Mouse (Mus musculus): ENCODE measurements at regions not wholly inside any gene's neighbourhood (a gene's known extent, or its start where the extent isn't known, plus 50 kb on each side); places are given as distances from the start of the nearest gene placed in this dataset.
"Not testable (repeated sequence)": the region's sequence is repeated elsewhere in the genome, so short reads cannot be mapped to it uniquely, and the experiment has no call there.

GRCm38 (mm10) chr13:97358781-97359305 is 117.9 kb downstream of the Enc1 start:
- ATAC-seq (replicated peaks in 1 of 2; ENCODE audit: insufficient read depth in 1 of 2, low FRiP score in 2 of 2, low TSS enrichment in 1 of 2, low read depth in 1 of 2, poor library complexity in 2 of 2, severe bottlenecking in 2 of 2): no peak

- ATAC-seq (replicated peaks in 1 of 2; ENCODE audit: insufficient read depth in 1 of 2, low FRiP score in 2 of 2, low TSS enrichment in 1 of 2, low read depth in 1 of 2, poor library complexity in 2 of 2, severe bottlenecking in 2 of 2): no peak
These were observed 117.4 kb downstream of the Enc1 start for GRCm38 (mm10) chr13:97358261-97358660.

DNA sequence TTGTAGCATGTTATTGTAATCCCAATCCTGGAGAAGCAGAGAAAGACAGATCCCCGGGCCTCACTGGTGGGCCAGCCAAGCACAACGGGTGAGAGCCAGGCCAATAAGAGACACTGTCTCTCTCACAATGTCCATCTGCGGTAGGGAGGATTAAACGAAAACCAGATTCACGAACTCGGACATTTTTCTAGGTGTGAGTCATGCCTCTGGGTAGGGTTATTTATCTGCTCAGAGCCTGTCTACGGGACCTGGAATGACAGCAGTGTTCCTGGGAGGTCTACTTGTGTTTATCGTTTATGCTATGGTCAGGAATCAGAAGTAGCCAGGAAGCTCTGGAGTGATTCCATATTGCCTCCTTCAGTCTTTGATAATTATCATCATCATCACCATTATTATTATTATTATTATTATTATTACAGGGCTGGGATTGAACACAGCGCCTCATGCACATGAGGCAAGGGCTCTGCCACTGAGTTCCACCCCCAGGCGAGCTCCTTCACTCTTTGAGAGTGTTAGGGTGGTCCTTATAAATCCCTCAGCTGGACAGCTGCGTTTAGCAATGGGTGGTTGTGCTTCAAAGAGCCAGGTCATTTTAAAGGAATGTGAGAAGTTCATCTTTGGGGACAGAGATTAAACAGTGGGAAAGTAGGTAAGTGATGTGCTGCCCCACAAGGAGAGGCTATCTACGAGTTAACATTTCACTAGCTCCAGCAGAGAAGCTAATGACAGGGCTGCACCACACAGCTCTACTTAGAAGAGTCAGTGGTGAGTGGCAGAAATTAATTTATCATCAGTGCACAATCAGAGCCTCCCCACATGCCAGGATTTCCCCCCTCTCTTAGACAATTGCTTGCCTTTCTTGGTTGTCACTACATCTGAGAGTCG is 116.3 kb downstream of the Enc1 start:
- ATAC-seq (replicated peaks in 1 of 2; ENCODE audit: insufficient read depth in 1 of 2, low FRiP score in 2 of 2, low TSS enrichment in 1 of 2, low read depth in 1 of 2, poor library complexity in 2 of 2, severe bottlenecking in 2 of 2): no peak

DNA sequence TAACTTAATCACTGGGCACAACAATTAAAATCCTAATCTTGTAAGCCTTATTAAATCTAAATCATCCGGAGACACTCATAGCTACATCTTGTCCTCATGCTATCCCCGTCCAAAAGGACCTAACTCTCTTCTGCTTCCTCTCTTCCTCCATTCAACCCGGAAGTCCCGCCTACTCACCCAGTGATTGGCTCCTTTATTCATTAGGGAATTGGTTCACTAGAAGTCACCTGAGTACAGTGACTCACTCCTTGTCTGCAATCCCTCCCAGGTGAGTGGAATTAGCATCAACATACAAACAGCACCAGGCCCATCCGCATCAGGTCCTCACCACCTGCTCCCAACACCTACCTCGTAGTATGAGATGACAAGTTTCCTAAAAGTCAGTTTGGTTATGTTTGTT is 114.5 kb downstream of the Enc1 start:
- ATAC-seq (replicated peaks in 1 of 2; ENCODE audit: insufficient read depth in 1 of 2, low FRiP score in 2 of 2, low TSS enrichment in 1 of 2, low read depth in 1 of 2, poor library complexity in 2 of 2, severe bottlenecking in 2 of 2): not testable (repeated sequence)

DNA sequence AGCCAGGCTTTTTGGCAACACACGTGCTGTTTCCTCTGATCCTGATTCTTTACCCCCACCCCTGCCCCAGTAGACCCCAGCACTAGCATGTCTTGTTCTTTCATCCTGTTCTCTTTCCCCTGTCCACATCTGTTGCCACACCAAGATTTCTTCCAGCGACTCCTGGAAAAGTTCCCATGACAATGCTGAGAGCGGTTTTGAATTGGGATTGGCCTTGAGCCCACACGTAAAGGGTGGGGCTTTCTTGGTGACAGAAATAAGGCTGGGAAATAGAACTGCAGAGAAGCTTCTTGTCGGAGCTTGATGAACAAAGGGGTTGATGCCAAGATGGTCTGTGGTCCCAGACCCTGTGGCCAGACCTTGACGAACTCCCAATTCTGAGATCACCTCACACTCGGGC is 106.8 kb downstream of the Enc1 start:
- no peak for ATAC-seq (replicated peaks in 1 of 2; ENCODE audit: insufficient read depth in 1 of 2, low FRiP score in 2 of 2, low TSS enrichment in 1 of 2, low read depth in 1 of 2, poor library complexity in 2 of 2, severe bottlenecking in 2 of 2)

DNA sequence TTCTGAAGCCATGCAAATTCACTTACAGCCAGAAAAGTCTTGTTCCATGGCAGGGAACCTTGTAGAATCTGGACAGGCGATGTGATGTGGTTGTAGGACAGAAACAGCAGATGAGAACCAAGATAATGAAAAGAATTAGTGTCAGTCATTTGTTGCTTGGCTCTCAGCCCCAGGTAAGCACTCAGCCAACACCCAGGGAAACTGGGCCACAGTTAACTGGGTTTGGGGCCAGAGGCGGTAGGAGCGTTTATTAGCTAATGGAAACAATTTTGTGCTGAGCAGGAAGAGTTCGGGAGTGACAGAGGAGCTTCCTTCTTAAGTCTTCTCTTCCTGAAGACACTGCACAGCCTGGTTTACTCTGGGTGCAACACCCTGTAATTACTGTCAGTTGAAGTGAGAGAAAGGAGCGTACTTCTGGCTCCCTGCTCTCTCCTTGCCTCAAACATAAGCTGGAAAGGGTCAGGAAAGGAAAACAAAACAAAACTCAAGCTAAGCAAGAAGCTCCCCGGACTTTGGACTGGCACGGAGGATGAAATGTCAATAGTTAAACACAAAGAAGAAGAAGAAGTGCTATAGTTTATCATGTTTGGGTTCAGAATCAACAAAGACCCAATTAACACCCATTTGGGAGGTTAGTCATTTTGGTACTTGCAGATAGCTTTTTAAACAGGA is 100.4 kb downstream of the Enc1 start:
- no peak for ATAC-seq (replicated peaks in 1 of 2; ENCODE audit: insufficient read depth in 1 of 2, low FRiP score in 2 of 2, low TSS enrichment in 1 of 2, low read depth in 1 of 2, poor library complexity in 2 of 2, severe bottlenecking in 2 of 2)

GRCm38 (mm10) chr13:97337954-97338353 is 97.0 kb downstream of the Enc1 start:
- no peak for ATAC-seq (replicated peaks in 1 of 2; ENCODE audit: insufficient read depth in 1 of 2, low FRiP score in 2 of 2, low TSS enrichment in 1 of 2, low read depth in 1 of 2, poor library complexity in 2 of 2, severe bottlenecking in 2 of 2)

DNA sequence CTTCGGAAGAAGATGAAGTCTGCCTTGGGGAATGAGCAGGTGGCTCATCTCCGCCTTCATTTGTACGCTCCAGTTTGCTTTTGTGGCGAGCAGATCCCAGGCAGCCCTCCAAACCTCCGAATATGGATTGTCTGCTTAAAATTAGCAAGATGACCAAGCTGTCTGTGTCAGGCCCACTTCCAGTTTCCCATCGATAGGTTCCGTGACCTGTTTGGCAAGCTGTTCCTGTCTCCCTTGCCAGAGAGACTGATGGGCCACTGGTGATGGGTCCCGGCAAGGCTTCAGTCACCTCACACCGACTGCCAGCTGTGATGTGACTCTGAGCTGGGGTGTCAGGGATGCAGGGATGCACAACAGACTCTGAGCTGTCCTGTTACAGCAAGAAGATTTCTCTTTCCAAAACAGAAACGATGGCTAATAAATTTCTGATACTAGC is 96.4 kb downstream of the Enc1 start:
- no peak for ATAC-seq (replicated peaks in 1 of 2; ENCODE audit: insufficient read depth in 1 of 2, low FRiP score in 2 of 2, low TSS enrichment in 1 of 2, low read depth in 1 of 2, poor library complexity in 2 of 2, severe bottlenecking in 2 of 2)

- no peak for ATAC-seq (replicated peaks in 1 of 2; ENCODE audit: insufficient read depth in 1 of 2, low FRiP score in 2 of 2, low TSS enrichment in 1 of 2, low read depth in 1 of 2, poor library complexity in 2 of 2, severe bottlenecking in 2 of 2)
These were observed 93.1 kb downstream of the Enc1 start for GRCm38 (mm10) chr13:97333801-97334534.

DNA sequence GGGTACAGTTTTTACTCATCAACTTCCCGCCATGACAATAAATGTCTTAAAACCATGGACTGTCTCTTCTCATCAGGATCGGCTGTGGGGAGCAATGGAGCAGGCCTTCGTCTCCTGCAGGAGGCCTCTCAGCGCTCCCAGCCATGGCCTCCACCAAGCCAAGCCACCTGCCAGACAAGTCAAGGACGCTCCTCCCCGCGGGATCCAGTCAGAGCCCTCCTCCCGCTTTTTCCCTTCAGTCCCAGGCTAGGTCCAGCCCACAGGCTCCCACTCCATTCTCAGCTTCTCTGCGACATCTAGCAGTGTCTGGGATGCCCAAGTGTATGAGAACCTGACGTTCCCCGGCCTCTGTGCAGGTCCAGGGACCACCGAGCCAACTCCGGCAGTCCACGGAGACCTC is 90.2 kb downstream of the Enc1 start:
- ATAC-seq (replicated peaks in 1 of 2; ENCODE audit: insufficient read depth in 1 of 2, low FRiP score in 2 of 2, low TSS enrichment in 1 of 2, low read depth in 1 of 2, poor library complexity in 2 of 2, severe bottlenecking in 2 of 2): no peak

GRCm38 (mm10) chr13:97321307-97321706 is 80.4 kb downstream of the Enc1 start:
- not testable (repeated sequence) for ATAC-seq (replicated peaks in 1 of 2; ENCODE audit: insufficient read depth in 1 of 2, low FRiP score in 2 of 2, low TSS enrichment in 1 of 2, low read depth in 1 of 2, poor library complexity in 2 of 2, severe bottlenecking in 2 of 2)

- no peak for ATAC-seq (replicated peaks in 1 of 2; ENCODE audit: insufficient read depth in 1 of 2, low FRiP score in 2 of 2, low TSS enrichment in 1 of 2, low read depth in 1 of 2, poor library complexity in 2 of 2, severe bottlenecking in 2 of 2)
These were observed 79.9 kb downstream of the Enc1 start for GRCm38 (mm10) chr13:97320756-97321155.

GRCm38 (mm10) chr13:97320298-97320697 is 79.4 kb downstream of the Enc1 start:
- ATAC-seq (replicated peaks in 1 of 2; ENCODE audit: insufficient read depth in 1 of 2, low FRiP score in 2 of 2, low TSS enrichment in 1 of 2, low read depth in 1 of 2, poor library complexity in 2 of 2, severe bottlenecking in 2 of 2): no peak

GRCm38 (mm10) chr13:97317633-97318032 is 76.7 kb downstream of the Enc1 start:
- ATAC-seq (replicated peaks in 1 of 2; ENCODE audit: insufficient read depth in 1 of 2, low FRiP score in 2 of 2, low TSS enrichment in 1 of 2, low read depth in 1 of 2, poor library complexity in 2 of 2, severe bottlenecking in 2 of 2): no peak

- no peak for ATAC-seq (replicated peaks in 1 of 2; ENCODE audit: insufficient read depth in 1 of 2, low FRiP score in 2 of 2, low TSS enrichment in 1 of 2, low read depth in 1 of 2, poor library complexity in 2 of 2, severe bottlenecking in 2 of 2)
These were observed 71.8 kb downstream of the Enc1 start for GRCm38 (mm10) chr13:97312420-97313370.

DNA sequence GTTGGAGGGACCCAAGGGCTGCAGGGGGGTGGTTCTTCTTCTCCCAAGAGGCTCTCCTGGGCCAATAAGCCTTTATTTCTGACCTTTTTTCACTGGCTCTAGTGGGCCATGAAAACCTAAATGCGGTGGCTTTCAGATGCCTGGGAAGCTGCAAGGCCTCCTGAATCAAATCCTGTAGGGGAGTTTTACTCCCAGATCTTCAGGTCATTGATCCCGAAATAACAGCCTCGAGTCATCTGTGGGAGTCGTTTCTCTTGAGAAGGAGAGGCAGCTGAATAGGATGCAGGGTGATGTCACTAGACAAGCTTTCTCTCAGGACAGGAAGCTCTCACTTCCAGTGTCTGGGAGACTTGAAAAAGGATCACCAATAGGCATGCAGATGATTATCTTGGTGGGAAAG is 70.4 kb downstream of the Enc1 start:
- no peak for ATAC-seq (replicated peaks in 1 of 2; ENCODE audit: insufficient read depth in 1 of 2, low FRiP score in 2 of 2, low TSS enrichment in 1 of 2, low read depth in 1 of 2, poor library complexity in 2 of 2, severe bottlenecking in 2 of 2)

GRCm38 (mm10) chr13:97310855-97311189 is 69.9 kb downstream of the Enc1 start:
- ATAC-seq (replicated peaks in 1 of 2; ENCODE audit: insufficient read depth in 1 of 2, low FRiP score in 2 of 2, low TSS enrichment in 1 of 2, low read depth in 1 of 2, poor library complexity in 2 of 2, severe bottlenecking in 2 of 2): no peak
